Mouse (Mus musculus) left cerebral cortex, postnatal 10 days (tissue): ENCODE results near the gene Ccl27a. TPM values are rescaled to one million over a fixed set of nuclear protein-coding genes. Genes with fewer than 3 reads are reported as not detected.
"Not testable (repeated sequence)": the region's sequence is repeated elsewhere in the genome, so short reads cannot be mapped to it uniquely, and the experiment has no call there.

Experiments used
- DNase-seq, 2 experiments: peaks; one replicate each; pipeline ENCODE4 v3.0.0; 2021 to 2022; ENCODE audit warnings: low spot score in 2 of 2, mixed read lengths in 1 of 2; ENCODE audit errors: extremely low spot score in 1 of 2
- intact Hi-C: fragments of 180-260 bp; cut with DNase I; formaldehyde crosslinking; loops from one replicate; pipeline ENCODE4 v1.15.1; 2025
- total RNA-seq, 2 experiments: library from RNA; stranded (reverse); gene quantifications; 2 replicates each; pipeline ENCODE4 v1.2.3; 2021

The Ccl27a gene
- total RNA-seq: 100 to 1,000 TPM; 263 to 283 TPM

DNA sequence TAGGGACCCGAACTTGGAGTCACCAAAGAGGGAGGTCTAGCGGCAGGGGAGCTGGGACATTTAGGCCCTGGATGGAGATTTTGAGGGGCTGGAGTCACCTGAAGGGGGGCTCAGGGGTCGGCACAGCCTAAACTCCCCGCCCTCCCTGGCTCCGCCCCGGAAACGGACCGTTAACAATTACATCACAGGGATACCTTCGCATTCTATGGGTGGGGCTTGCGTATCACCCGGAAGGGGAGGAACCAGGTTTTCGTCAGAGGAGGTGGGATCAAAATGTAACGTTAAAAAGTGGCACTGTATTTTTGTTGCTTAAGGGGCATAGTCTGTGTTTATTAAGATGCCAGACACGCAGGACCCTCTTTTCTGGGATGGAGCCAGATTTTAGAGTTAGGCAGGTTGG is at the start of gene Ccl27a:
Gene Ccl27a, minus strand, starts transcription at position 246 of the 400 bp plus-strand sequence.
- intact Hi-C loops: not testable (repeated sequence)
- DNase-seq: peak in 1 of 2 experiments; percentile 85

- intact Hi-C loops, DNase-seq: not testable (repeated sequence)
Measured at GRCm38 (mm10) chr4:41783197-41783596, 9.2 kb upstream of the Ccl27a start.

DNA sequence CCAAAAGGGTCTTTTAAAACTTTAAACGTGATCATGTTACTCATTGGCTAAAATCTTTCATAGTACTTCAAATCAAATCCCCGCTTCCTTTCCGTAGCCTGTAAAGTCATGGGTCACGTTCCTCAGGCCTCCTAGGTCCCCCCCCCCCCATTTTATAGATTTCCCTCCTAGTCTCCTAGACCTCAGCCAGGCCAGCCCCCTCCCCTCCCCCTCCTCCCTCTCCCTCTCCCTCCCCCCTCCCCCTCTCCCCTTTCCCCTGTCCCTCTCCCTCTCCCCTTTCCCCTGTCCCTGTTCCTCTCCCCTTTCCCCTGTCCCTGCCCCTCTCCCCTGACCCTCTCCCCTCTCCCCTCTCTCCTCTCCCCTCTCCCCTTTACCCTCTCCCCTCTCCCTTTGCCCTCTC is 8.7 kb upstream of the Ccl27a start:
- intact Hi-C loops, DNase-seq: not testable (repeated sequence)

GRCm38 (mm10) chr4:41781748-41782485 is 7.9 kb upstream of the Ccl27a start:
- DNase-seq, intact Hi-C loops: not testable (repeated sequence)

- DNase-seq, intact Hi-C loops: not testable (repeated sequence)
Measured at GRCm38 (mm10) chr4:41781271-41781670, 7.2 kb upstream of the Ccl27a start.

- DNase-seq, intact Hi-C loops: not testable (repeated sequence)
Measured at GRCm38 (mm10) chr4:41775840-41776239, 1.8 kb upstream of the Ccl27a start.

- DNase-seq, intact Hi-C loops: not testable (repeated sequence)
Measured at GRCm38 (mm10) chr4:41774506-41774905, 459 bp upstream of the Ccl27a start.

- intact Hi-C loops: not testable (repeated sequence)
- DNase-seq: peak in 1 of 2 experiments; percentile 78
Measured at GRCm38 (mm10) chr4:41773502-41773901, 545 bp downstream of the Ccl27a start.

DNA sequence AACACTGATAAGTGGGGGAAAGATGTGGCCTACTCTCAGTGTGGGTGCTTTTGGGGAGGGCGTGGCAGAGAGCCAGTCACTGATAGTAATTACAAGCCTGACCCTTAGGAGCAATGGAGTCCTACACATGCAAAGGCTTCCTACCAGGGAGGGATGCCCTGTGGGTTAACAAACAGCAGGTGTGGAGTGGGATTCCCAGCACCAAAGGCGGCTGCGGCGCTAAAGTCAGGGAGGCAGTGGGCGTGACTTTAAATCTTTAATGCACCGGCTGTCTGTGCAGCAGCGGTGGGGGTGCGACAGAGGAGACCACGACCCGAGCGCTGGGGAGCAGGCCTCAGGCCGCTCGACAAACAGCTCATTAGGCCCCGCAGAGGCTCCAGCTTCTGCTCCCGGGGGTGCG is 1.1 kb downstream of the Ccl27a start:
- intact Hi-C loops: not testable (repeated sequence)

DNA sequence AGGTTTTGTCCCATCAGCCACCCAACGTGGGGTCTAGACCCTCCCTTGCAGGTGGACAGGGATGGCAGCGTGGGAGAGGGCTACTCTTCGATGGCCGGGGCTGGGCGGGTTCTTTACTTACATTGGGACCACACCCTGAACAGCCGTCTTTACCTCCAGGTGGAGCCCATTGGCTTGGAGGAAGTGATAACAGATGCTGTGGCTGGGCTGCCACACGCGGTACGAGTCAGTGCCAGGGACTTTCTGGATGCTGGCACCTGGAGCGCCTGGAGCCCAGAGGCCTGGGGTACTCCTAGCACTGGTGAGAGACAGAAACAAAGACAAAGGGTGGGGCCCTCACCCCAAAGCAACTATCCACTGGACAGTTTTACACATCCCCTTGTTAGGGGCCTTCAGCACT is 6.7 kb downstream of the Ccl27a start:
- DNase-seq, intact Hi-C loops: not testable (repeated sequence)

More for the DNA sequence above, 1.1 kb downstream of the Ccl27a start:
- DNase-seq: not testable (repeated sequence)

GRCm38 (mm10) chr4:41763176-41763575 is 10.9 kb downstream of the Ccl27a start:
- intact Hi-C loops: not testable (repeated sequence)

DNA sequence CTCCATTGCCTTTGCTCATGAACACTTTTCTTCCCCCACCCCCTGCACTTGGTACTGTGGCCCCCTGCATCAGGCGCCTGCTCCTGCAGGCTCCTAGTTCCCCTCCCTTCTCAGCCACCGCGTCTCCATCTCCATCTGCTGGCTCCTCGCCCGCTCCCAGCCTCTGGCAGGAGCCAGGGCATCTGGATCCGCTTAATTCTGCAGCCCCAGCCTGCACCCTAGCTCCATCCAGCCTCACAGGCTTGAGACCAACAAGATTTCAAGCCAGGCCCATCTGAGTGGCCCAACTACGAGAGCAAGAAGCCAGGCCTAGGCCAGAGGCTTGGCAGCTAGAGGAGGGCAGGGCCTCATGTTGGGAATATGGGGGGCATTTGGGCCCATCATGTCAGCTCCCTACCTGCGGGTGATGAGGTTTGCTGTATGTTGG is 11.3 kb downstream of the Ccl27a start:
- DNase-seq: peak in 1 of 2 experiments; percentile 86

More at GRCm38 (mm10) chr4:41763176-41763575, 10.9 kb downstream of the Ccl27a start:
- not testable (repeated sequence) for DNase-seq

GRCm38 (mm10) chr4:41762099-41762687 is 11.9 kb downstream of the Ccl27a start:
- intact Hi-C loops: no loop called here
- peak in 1 of 2 experiments; percentile 57 for DNase-seq

More for the DNA sequence above, 11.3 kb downstream of the Ccl27a start:
- intact Hi-C loops: not testable (repeated sequence)

GRCm38 (mm10) chr4:41761680-41762079 is 12.4 kb downstream of the Ccl27a start:
- intact Hi-C loops: no loop called here

DNA sequence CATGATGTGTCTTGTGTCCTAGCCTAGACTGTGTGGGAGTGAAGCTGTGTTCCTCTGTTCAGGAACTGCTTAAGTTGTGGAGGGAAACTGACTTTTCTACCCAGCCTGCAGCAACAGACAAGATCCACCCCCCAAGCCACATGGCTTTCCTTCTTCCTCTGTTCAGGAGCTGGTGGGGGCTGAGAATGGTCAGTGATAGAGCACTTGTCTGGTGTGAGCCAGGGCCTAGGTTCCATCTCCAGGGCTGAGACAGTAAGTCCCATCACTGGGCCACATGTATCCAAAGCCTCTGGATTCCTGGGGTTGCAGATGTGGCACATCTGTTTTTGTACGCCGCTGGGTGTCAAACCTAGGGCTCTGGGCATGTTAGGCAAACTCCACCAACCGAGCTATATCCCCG is 13.1 kb downstream of the Ccl27a start:
- no peak for DNase-seq
- intact Hi-C loops: no loop called here

More at GRCm38 (mm10) chr4:41761680-41762079, 12.4 kb downstream of the Ccl27a start:
- DNase-seq: no peak

DNA sequence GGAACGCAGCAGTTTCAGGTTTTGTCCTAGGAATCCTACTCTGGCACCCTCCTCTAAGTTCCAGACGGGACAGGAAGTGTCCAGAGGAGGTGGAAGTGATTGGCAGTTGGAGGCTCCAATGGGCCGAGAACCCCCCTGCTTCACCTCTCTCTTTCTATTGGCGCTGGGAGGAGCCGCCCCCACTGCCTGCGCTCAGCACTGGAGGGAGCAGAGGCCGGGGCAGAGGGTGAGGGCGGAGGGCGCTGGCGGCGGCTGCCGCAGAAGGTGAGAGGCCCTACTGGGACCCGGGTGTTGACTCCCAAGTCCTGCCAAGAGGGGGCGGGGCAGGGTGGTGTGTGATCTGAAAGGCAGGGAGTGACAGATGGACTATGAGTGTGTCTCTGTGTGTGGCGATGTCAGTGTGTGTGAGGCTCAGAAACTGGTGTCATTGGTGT is 13.7 kb downstream of the Ccl27a start:
- intact Hi-C loops: no loop called here
- DNase-seq: peak; percentile 69 to 95

GRCm38 (mm10) chr4:41759656-41760287 is 14.3 kb downstream of the Ccl27a start:
- DNase-seq: no peak
- intact Hi-C loops: no loop called here

- DNase-seq: peak in 1 of 2 experiments; percentile 66
- intact Hi-C loops: no loop called here
Measured at GRCm38 (mm10) chr4:41759206-41759605, 14.8 kb downstream of the Ccl27a start.

GRCm38 (mm10) chr4:41758701-41759100 is 15.3 kb downstream of the Ccl27a start:
- intact Hi-C loops: no loop called here
- DNase-seq: no peak
